Mouse (Mus musculus) CH12.LX (cell line): ENCODE measurements around the gene Focad. TPM values are rescaled to one million over a fixed set of nuclear protein-coding genes. Genes with fewer than 3 reads are reported as not detected.

Experiments
- DNase-seq: peaks from one replicate; pipeline ENCODE4 v3.0.0-alpha.2; 2013; ENCODE audit errors: extremely low read depth
- H3K27ac ChIP-seq: 2 replicates; pipeline ENCODE4 v1.5.1; 2012; ENCODE audit warnings: low read depth, mild to moderate bottlenecking, control low read depth, moderate library complexity; ENCODE audit not compliant: insufficient read depth
- H3K27me3 ChIP-seq: replicated peaks from 2 replicates; pipeline ENCODE3; 2012; ENCODE audit warnings: inconsistent platforms
- H3K36me3 ChIP-seq, 2 experiments: replicated peaks in 1 of 2; 2 replicates each; pipeline versions ENCODE3 to v1.6.1; 2012; ENCODE audit warnings: inconsistent platforms in 1 of 2, low read length in 1 of 2, mild to moderate bottlenecking in 1 of 2, mixed read lengths in 1 of 2, moderate library complexity in 1 of 2; ENCODE audit not compliant: control insufficient read depth in 1 of 2, insufficient read depth in 1 of 2
- H3K4me1 ChIP-seq, 2 experiments: 2 replicates each; pipeline ENCODE4 v1.6.1; 2012; ENCODE audit warnings: inconsistent platforms in 1 of 2, moderate library complexity in 1 of 2; ENCODE audit not compliant: insufficient read depth in 2 of 2, control insufficient read depth in 1 of 2
- H3K4me2 ChIP-seq: 2 replicates; pipeline ENCODE4 v1.6.1; 2012; ENCODE audit warnings: low read depth, mild to moderate bottlenecking, control low read depth; ENCODE audit not compliant: poor library complexity, insufficient read depth, severe bottlenecking
- H3K4me3 ChIP-seq, 3 experiments: fragments of 150-350 bp in 1 of 3; sonication (generic) in 1 of 3; replicated peaks in 1 of 3; 2 replicates each; pipeline versions ENCODE3 to v1.5.1; 2011 to 2012; ENCODE audit warnings: low read depth in 2 of 3, low read length in 2 of 3, mild to moderate bottlenecking in 2 of 3, moderate library complexity in 2 of 3, control low read depth in 1 of 3, improper control_type of control experiment in 1 of 3, inconsistent platforms in 1 of 3, mixed read lengths in 1 of 3; ENCODE audit not compliant: poor library complexity in 1 of 3
- H3K79me2 ChIP-seq: replicated peaks from 2 replicates; pipeline ENCODE4 v1.6.1; 2012; ENCODE audit warnings: mild to moderate bottlenecking, moderate library complexity; ENCODE audit not compliant: control insufficient read depth, poor library complexity, insufficient read depth, severe bottlenecking; ENCODE audit errors: extremely low read depth
- H3K9ac ChIP-seq: 2 replicates; pipeline ENCODE4 v1.6.1; 2012; ENCODE audit warnings: low read depth, mild to moderate bottlenecking, control low read depth, moderate library complexity; ENCODE audit not compliant: insufficient read depth
- H3K9me3 ChIP-seq: replicated peaks from 2 replicates; pipeline ENCODE3; 2012; ENCODE audit warnings: low read length, inconsistent platforms, mixed read lengths
- BHLHE40 ChIP-seq: IDR thresholded peaks from 2 replicates; pipeline ENCODE4 v1.6.1; 2011; ENCODE audit warnings: mild to moderate bottlenecking, low read depth, low read length, improper control_type of control experiment
- CHD1 ChIP-seq: IDR thresholded peaks from 2 replicates; pipeline ENCODE4 v1.6.1; 2012; ENCODE audit warnings: low read depth, low read length, improper control_type of control experiment, inconsistent platforms
- CHD2 ChIP-seq: IDR thresholded peaks from 2 replicates; pipeline ENCODE4 v1.6.1; 2011; ENCODE audit warnings: low read length, improper control_type of control experiment
- ETS1 ChIP-seq: conservative IDR thresholded peaks from 2 replicates; pipeline ENCODE4 v1.6.1; 2012; ENCODE audit warnings: low read depth, mild to moderate bottlenecking, inconsistent platforms, low read length, improper control_type of control experiment, moderate library complexity
- GABPA ChIP-seq: IDR thresholded peaks from 2 replicates; pipeline ENCODE4 v1.6.1; 2012; ENCODE audit warnings: low read depth, low read length, improper control_type of control experiment, inconsistent platforms; ENCODE audit not compliant: insufficient replicate concordance
- HCFC1 ChIP-seq: IDR thresholded peaks from 2 replicates; pipeline ENCODE4 v1.6.1; 2012; ENCODE audit warnings: low read depth, mild to moderate bottlenecking, inconsistent platforms, low read length, improper control_type of control experiment
- KAT2A ChIP-seq: IDR thresholded peaks from 2 replicates; pipeline ENCODE4 v1.6.1; 2012; ENCODE audit warnings: low read length, improper control_type of control experiment, inconsistent platforms; ENCODE audit not compliant: insufficient replicate concordance
- MAZ ChIP-seq: IDR thresholded peaks from 2 replicates; pipeline ENCODE4 v1.6.1; 2012; ENCODE audit warnings: low read depth, mild to moderate bottlenecking, inconsistent platforms, low read length, improper control_type of control experiment, moderate library complexity
- MYC ChIP-seq: IDR thresholded peaks from 2 replicates; pipeline ENCODE4 v1.6.1; 2011; ENCODE audit warnings: low read depth, mild to moderate bottlenecking, improper control_type of control experiment, low read length
- NELFE ChIP-seq: IDR thresholded peaks from 2 replicates; pipeline ENCODE4 v1.6.1; 2011; ENCODE audit warnings: low read depth, low read length, improper control_type of control experiment
- POLR2A ChIP-seq: IDR thresholded peaks from 2 replicates; pipeline ENCODE4 v1.6.1; 2011; ENCODE audit warnings: low read depth, mild to moderate bottlenecking, improper control_type of control experiment, low read length
- POLR2AphosphoS2 ChIP-seq: IDR thresholded peaks from 2 replicates; pipeline ENCODE4 v1.6.1; 2011; ENCODE audit warnings: low read depth, low read length, improper control_type of control experiment
- RCOR1 ChIP-seq: conservative IDR thresholded peaks from 2 replicates; pipeline ENCODE4 v1.6.1; 2012; ENCODE audit warnings: low read depth, mild to moderate bottlenecking, inconsistent platforms, low read length, improper control_type of control experiment
- SIN3A ChIP-seq: IDR thresholded peaks from 2 replicates; pipeline ENCODE4 v1.6.1; 2012; ENCODE audit warnings: low read length, improper control_type of control experiment, inconsistent platforms
- SMC3 ChIP-seq: IDR thresholded peaks from 2 replicates; pipeline ENCODE4 v1.6.1; 2011; ENCODE audit warnings: low read depth, low read length, improper control_type of control experiment
- TCF12 ChIP-seq: IDR thresholded peaks from 2 replicates; pipeline ENCODE4 v1.6.1; 2014; ENCODE audit warnings: low read depth, mild to moderate bottlenecking, inconsistent platforms, low read length, improper control_type of control experiment
- UBTF ChIP-seq: IDR thresholded peaks from 2 replicates; pipeline ENCODE4 v1.6.1; 2012; ENCODE audit warnings: low read depth, mild to moderate bottlenecking, inconsistent platforms, low read length, improper control_type of control experiment, moderate library complexity
- USF1 ChIP-seq: IDR thresholded peaks from 2 replicates; pipeline ENCODE4 v1.6.1; 2014; ENCODE audit warnings: low read depth, mild to moderate bottlenecking, inconsistent platforms, low read length, improper control_type of control experiment
- USF2 ChIP-seq: conservative IDR thresholded peaks from 2 replicates; pipeline ENCODE4 v1.6.1; 2011; ENCODE audit warnings: low read depth, low read length, improper control_type of control experiment
- dilution Hi-C: fragments of 300-500 bp; cut with MboI; formaldehyde crosslinking; loops from 2 replicates; pipeline ENCODE4 v1.14.3; 2020; ENCODE audit warnings: low sequenced_read_pairs; ENCODE audit not compliant: extremely low pct_unique_long_range_greater_than_20kb, extremely low pct_ligation_motif_present
- in situ Hi-C: fragments of 300-500 bp; cut with MboI; formaldehyde crosslinking; loops from 3 replicates; pipeline ENCODE4 v1.14.3; 2019; ENCODE audit warnings: low sequenced_read_pairs, low pct_ligation_motif_present, low pct_unique_long_range_greater_than_20kb, mixed read lengths
- polyA plus RNA-seq: library from polyadenylated mRNA; unstranded; fragments of >175 nt; gene quantifications from 2 replicates; pipeline ENCODE4 v1.2.1, GENCODE M21; 2012; ENCODE audit warnings: low read depth; ENCODE audit not compliant: insufficient read length
- total RNA-seq, 2 experiments: library from RNA; depleted of rRNA; stranded (reverse); fragments of 300-350 nt in 1 of 2; fragments of >200 nt in 1 of 2; gene quantifications; 2 replicates each; pipeline ENCODE4 v1.2.3; 2012 to 2014

The Focad gene
- total and polyA plus RNA-seq, 3 experiments, result 17.3 to 18.9 (median 18.2) TPM

DNA sequence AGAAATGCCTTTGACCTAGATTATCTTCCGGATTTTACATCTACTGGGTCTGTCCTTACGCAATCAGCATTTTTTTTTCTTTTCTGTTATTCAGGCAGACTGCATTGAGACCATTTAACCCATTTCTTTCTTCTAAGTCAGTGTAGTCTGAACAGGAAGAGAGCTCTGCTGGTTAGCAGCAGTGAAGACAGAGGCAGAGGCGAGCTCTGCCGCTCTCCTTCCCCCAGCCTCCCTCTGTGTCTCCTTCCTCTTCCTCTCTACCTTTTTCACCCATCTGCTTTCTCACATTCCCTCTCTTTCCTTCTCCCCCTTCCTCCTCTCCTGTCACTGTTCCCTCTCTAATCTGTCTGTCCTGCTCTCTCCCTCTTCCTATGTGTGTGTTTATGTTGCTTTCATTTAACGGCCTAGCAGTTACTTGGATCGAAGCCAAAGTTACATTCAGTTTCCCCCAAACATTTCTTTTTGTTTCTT lies 181.2 kb downstream of the Focad start:
- H3K9ac ChIP-seq, result no peak overlapping the region
- dilution Hi-C loops, result no loop called here
- no peak overlapping the region for H3K4me2 ChIP-seq
- no peaks in the 10 kb centered on the region for H3K79me2 ChIP-seq
- no peaks in the 10 kb centered on the region for H3K9me3 ChIP-seq
- H3K27ac ChIP-seq, result no peak overlapping the region
- DNase-seq, result no peak
- H3K27me3 ChIP-seq, result no peaks in the 10 kb centered on the region
- in situ Hi-C loops, result no loop called here
- peaks cover 3 to 27% of the 10 kb centered on the region in 2 experiments for H3K4me1 ChIP-seq
- H3K4me3 ChIP-seq, result no peak overlapping the region
- no peak for TF ChIP-seq CHD1
- TF ChIP-seq POLR2AphosphoS2, result no peak
- TF ChIP-seq TCF12, result no peak
- TF ChIP-seq KAT2A, result no peak
- TF ChIP-seq RCOR1, result no peak
- no peak for TF ChIP-seq MAZ
- TF ChIP-seq GABPA, result no peak
- TF ChIP-seq SMC3, result no peak
- no peak for TF ChIP-seq MYC
- TF ChIP-seq CHD2, result no peak
- TF ChIP-seq POLR2A, result no peak
- TF ChIP-seq SIN3A, result no peak
- no peak for TF ChIP-seq BHLHE40
- TF ChIP-seq HCFC1, result no peak
- TF ChIP-seq USF2, result no peak
- TF ChIP-seq UBTF, result no peak
- no peak for TF ChIP-seq USF1
- TF ChIP-seq, all 38 proteins: peak for 0
- H3K36me3 ChIP-seq, result peaks cover 0 to 2% of the 10 kb centered on the region in 2 experiments

DNA sequence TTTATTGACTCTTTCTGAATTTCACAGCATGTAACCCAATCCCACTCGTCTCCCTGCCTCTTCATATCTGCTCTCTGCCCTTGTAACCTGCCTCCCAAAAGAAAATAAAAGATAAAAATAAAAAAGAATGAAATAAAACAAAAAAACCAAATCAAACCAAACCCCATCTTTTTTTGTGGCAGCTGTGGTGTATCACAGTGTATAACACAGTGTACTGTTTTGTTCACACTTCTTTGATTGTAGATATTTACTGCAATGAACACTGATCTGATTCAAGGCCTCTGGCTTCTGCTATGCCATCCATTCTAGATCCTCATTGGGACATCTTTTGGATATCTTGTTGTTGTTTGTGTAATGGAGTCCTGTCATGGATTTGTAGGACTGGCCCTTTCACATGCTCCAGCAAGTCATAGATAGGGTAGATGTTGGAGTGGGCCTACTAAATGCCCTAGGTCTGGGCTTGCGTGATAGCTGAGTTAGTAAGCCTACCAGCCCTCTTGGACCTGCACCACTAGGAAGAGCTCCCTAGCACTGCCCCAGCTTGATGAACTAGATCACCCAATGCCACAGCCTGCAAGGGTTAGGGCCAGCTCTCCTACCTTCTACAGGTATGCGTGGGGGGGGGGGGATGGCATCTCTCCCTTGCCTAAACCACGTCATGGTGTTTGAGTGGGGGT lies 181.8 kb downstream of the Focad start:
- H3K27me3 ChIP-seq, result no peaks in the 10 kb centered on the region
- TF ChIP-seq USF1, result no peak
- no peak for TF ChIP-seq MAZ
- TF ChIP-seq NELFE, result no peak
- TF ChIP-seq CHD2, result no peak
- no peak for TF ChIP-seq ETS1
- no peak for TF ChIP-seq POLR2A
- TF ChIP-seq MYC, result no peak
- no peak for TF ChIP-seq RCOR1
- TF ChIP-seq, all 38 proteins: peak for 0
- H3K9ac ChIP-seq, result no peak overlapping the region
- DNase-seq, result no peak
- no peaks in the 10 kb centered on the region for H3K9me3 ChIP-seq
- peaks cover 0 to 2% of the 10 kb centered on the region in 2 experiments for H3K36me3 ChIP-seq
- no peaks in the 10 kb centered on the region for H3K79me2 ChIP-seq
- H3K4me2 ChIP-seq, result no peak overlapping the region
- peaks cover 3 to 24% of the 10 kb centered on the region in 2 experiments for H3K4me1 ChIP-seq
- H3K27ac ChIP-seq, result no peak overlapping the region
- dilution Hi-C loops (no loop called here), in situ Hi-C loops (no loop called here)
- H3K4me3 ChIP-seq, result no peak overlapping the region
